ENCODE assay signal across 8 mouse cellular contexts in the genomic region with DNA sequence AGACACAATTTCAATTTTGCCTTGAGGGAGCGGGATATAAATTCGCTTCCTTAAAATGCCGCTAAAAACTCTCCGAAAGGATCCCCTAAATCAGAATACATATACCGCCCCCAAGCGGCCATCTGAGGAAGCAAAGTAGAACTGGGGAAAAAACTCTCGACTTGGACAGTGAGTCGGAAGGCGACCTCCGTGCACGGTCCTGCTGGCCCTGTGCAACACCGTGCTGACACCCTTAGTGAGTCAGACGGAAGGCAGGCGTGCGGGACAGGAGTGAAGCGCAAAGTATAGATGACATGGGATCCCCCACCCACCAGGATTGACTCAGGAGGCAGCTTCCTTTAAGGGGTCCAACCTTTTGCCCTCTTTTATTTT. TPM values are rescaled to one million over a fixed set of nuclear protein-coding genes. Genes with fewer than 3 reads are reported as not detected.
DNase-seq lines count a peak whose midpoint lies in the region; ATAC-seq lines count a peak whose summit lies in the region.

No protein-coding gene starts in this region.

- H3K27me3 ChIP-seq in hindbrain, embryonic 12.5 days: peaks cover 22% of the 10 kb centered on the region

- H3K36me3 ChIP-seq in hindbrain, embryonic 12.5 days: no peaks in the 10 kb centered on the region

- H3K27ac ChIP-seq in hindbrain, embryonic 12.5 days: no peak overlapping the region

- no peaks in the 10 kb centered on the region for H3K9me3 ChIP-seq in hindbrain, embryonic 12.5 days (replicated peaks)

- ATAC-seq in hindbrain, embryonic 12.5 days (ENCODE audit: low FRiP score): peak; percentile 82

- H3K4me1 ChIP-seq in hindbrain, embryonic 12.5 days: peaks cover 24% of the 10 kb centered on the region

- peak overlapping the region; percentile 92 for H3K4me2 ChIP-seq in hindbrain, embryonic 12.5 days (replicated peaks)

- peak overlapping the region; percentile 50 for H3K4me3 ChIP-seq in hindbrain, embryonic 12.5 days

- peak overlapping the region; percentile 59 for H3K9ac ChIP-seq in hindbrain, embryonic 12.5 days

- under 1% methylated on average over 16 of the region's 16 CpGs for WGBS in hindbrain, embryonic 12.5 days

- DNase-seq in NIH3T3 (ENCODE audit: low read depth): peak; percentile 97
- DNase-seq in cerebellum, postnatal 10 days: peak; percentile 90 to 93
- peak; percentile 71 to 85 for DNase-seq in frontal cortex, postnatal 10 days (ENCODE audit: low spot score in 2 of 2)
- peak; percentile 83 to 96 for DNase-seq in layer of hippocampus, postnatal 25 days (ENCODE audit: extremely low spot score in 1 of 2, low spot score in 1 of 2)
- peak; percentile 92 for DNase-seq in lung, postnatal 14 days
- peak; percentile 89 for DNase-seq in ovary, postnatal 36 days (ENCODE audit: low spot score)
- DNase-seq in thymus, postnatal 14 days: peak; percentile 67

RNA-seq across cellular contexts. Expression of a gene that starts 0.6 kb away (rescaled TPM):
- polyA plus RNA-seq in hindbrain, embryonic 12.5 days (2016; fragmentation: Nextera tagmentation; extraction: Ambion mirVana): 89.8 and 110 TPM in 2 replicates
- 1 to 10 TPM; 2.2 to 2.7 TPM for total RNA-seq in layer of hippocampus, postnatal 25 days (2021)
